Mouse (Mus musculus) cerebellum, adult 9-10 months (tissue): ENCODE results near the gene Xbp1.
"Not testable (repeated sequence)": the region's sequence is repeated elsewhere in the genome, so short reads cannot be mapped to it uniquely, and the experiment has no call there.

ENCODE experiments used
- DNase-seq: peaks from one replicate; pipeline ENCODE4 v3.0.0; 2022

Xbp1 gene

GRCm38 (mm10) chr11:5520412-5521265 lies at the start of gene Xbp1:
TSS of gene Xbp1 (plus strand) at chr11:5520659.
- peak; percentile 98 for DNase-seq

GRCm38 (mm10) chr11:5474130-5474529 lies 46.3 kb upstream of the Xbp1 start:
- peak; percentile 81 for DNase-seq

- not testable (repeated sequence) for DNase-seq
Measured at GRCm38 (mm10) chr11:5475556-5476118, 44.8 kb upstream of the Xbp1 start.

GRCm38 (mm10) chr11:5476806-5477205 lies 43.7 kb upstream of the Xbp1 start:
- no peak for DNase-seq

- DNase-seq: no peak
Measured at GRCm38 (mm10) chr11:5478193-5478592, 42.3 kb upstream of the Xbp1 start.

GRCm38 (mm10) chr11:5478831-5479230 lies 41.6 kb upstream of the Xbp1 start:
- no peak for DNase-seq

- DNase-seq: no peak
Measured at GRCm38 (mm10) chr11:5482581-5482980, 37.9 kb upstream of the Xbp1 start.

GRCm38 (mm10) chr11:5485193-5486011 lies 35.1 kb upstream of the Xbp1 start:
- peak; percentile 90 for DNase-seq

- DNase-seq: not testable (repeated sequence)
Measured at GRCm38 (mm10) chr11:5489433-5489832, 31.0 kb upstream of the Xbp1 start.

- no peak for DNase-seq
Measured at GRCm38 (mm10) chr11:5490989-5491656, 29.3 kb upstream of the Xbp1 start.

GRCm38 (mm10) chr11:5491912-5492311 lies 28.5 kb upstream of the Xbp1 start:
- DNase-seq: no peak

- DNase-seq: no peak
Measured at GRCm38 (mm10) chr11:5493869-5494268, 26.6 kb upstream of the Xbp1 start.

- DNase-seq: no peak
Measured at GRCm38 (mm10) chr11:5495286-5495832, 25.1 kb upstream of the Xbp1 start.

- DNase-seq: no peak
Measured at GRCm38 (mm10) chr11:5495906-5496305, 24.6 kb upstream of the Xbp1 start.

GRCm38 (mm10) chr11:5496559-5497248 lies 23.8 kb upstream of the Xbp1 start:
- DNase-seq: no peak

- no peak for DNase-seq
Measured at GRCm38 (mm10) chr11:5498422-5498821, 22.0 kb upstream of the Xbp1 start.

- DNase-seq: no peak
Measured at GRCm38 (mm10) chr11:5498931-5499661, 21.4 kb upstream of the Xbp1 start.

GRCm38 (mm10) chr11:5499961-5500644 lies 20.4 kb upstream of the Xbp1 start:
- no peak for DNase-seq

- no peak for DNase-seq
Measured at GRCm38 (mm10) chr11:5500903-5501741, 19.3 kb upstream of the Xbp1 start.
